Mouse (Mus musculus): ENCODE results near the gene Sdhd.

Sdhd gene

DNA sequence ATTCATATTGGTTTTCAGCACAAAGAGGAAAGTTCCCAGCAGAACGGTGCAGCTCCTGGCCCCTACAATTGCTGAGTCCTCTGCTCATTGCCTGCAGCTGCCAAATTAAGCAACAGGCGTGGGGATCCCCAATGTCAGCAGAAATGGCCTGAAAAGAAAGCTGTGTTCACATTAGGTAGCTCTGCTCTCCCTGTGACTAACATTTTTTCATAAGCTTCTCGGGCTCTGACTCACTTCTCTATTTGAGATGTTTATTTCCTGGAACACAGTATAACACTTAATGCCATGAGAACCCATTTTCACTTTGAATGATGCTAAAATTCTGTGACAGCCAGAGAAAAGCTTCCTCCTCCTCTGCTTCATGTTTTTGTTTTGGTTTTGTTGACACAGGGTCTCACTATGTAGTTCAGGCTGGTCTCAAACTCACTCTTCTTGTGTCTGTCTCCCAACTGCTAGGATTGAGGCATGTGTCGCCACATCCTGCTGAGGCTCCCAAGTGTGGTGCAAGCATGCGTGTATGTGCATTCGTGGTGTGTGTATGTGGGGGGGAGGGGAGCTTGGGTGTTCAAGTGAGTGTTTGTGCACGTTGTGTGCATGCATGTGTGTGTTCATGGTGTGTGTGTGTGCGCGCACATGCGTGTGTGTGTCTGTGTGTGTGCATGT lies 12.6 kb downstream of the Sdhd start:
- DNase-seq (ENCODE audit: extremely low spot score, low read depth, low spot score), result no peak

GRCm38 (mm10) chr9:50586955-50587354 lies 16.7 kb downstream of the Sdhd start:
- no peak for DNase-seq (ENCODE audit: extremely low spot score, low read depth, low spot score)

GRCm38 (mm10) chr9:50585145-50585818 lies 18.3 kb downstream of the Sdhd start:
- no peak for DNase-seq (ENCODE audit: extremely low spot score, low read depth, low spot score)

GRCm38 (mm10) chr9:50580370-50580769 lies 23.2 kb downstream of the Sdhd start:
- DNase-seq (ENCODE audit: extremely low spot score, low read depth, low spot score), result no peak

GRCm38 (mm10) chr9:50569599-50570525 lies 33.8 kb downstream of the Sdhd start:
- no peak for DNase-seq (ENCODE audit: extremely low spot score, low read depth, low spot score)

- DNase-seq (ENCODE audit: extremely low spot score, low read depth, low spot score), result no peak
Measured at GRCm38 (mm10) chr9:50567881-50568280, 35.7 kb downstream of the Sdhd start.

DNA sequence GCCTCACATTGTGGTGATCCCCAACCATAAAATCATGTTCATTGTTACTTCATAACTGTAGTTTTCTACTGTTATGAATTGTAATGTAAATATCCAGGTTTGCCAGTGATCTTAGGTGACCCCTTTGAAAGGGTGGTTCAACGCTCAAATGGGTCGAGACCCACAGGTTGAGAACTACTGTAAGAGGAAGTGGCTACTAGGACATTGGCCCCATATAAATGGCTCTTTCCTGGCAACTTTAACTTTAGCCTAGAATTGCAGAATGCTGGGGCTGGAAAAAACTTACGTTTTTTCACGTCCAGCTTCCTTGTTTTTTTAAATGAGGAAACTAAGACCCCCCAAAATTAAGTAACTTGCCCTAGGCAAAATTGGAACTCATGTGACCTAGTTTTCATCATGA lies 36.2 kb downstream of the Sdhd start:
- DNase-seq (ENCODE audit: extremely low spot score, low read depth, low spot score), result no peak

- no peak for DNase-seq (ENCODE audit: extremely low spot score, low read depth, low spot score)
Measured at GRCm38 (mm10) chr9:50565940-50566339, 37.7 kb downstream of the Sdhd start.

- no peak for DNase-seq (ENCODE audit: extremely low spot score, low read depth, low spot score)
Measured at GRCm38 (mm10) chr9:50565173-50565572, 38.4 kb downstream of the Sdhd start.

GRCm38 (mm10) chr9:50561918-50562360 lies 41.7 kb downstream of the Sdhd start:
- no peak for DNase-seq (ENCODE audit: extremely low spot score, low read depth, low spot score)

DNA sequence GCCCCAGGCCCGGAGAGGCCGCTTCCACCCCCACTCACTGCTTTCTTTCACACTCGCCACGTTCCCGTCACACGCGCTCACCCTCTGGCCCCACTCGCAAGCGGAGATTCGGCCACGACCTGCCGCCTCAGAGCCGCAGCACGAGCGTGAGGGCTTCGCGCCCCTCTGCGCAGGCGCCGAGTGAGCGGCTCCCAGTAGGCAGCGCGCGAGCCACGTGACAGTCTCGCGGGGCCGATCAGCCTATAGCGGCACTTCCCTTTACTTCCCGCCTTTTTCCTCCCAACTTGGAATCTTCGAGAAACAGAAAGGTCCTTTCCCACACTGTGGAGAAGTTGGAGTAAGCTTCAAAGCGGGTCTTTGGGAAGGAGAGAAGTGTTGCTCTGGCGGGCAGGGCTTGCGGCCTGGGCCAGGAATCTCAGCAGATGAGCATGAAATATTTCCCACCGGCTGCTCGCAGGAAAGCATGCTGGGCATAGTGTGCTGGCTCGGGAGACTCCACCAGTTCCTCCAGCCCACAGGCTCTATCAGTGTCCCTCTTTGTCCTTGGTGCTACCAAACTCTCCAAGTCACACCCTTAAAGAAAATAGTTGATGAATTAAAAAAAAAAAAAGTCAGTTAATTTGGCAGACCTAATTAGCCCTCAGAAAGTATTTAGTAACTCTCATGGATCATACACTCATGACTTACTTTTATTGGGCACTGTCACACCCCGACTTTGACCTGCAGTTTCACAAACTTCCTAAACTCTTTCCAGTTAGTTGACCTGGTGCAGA lies 42.3 kb downstream of the Sdhd start, which contains the start of gene Tex12:
Gene Tex12 (minus strand): TSS at position 181 of the 773 bp plus-strand sequence.
- no peak for DNase-seq (ENCODE audit: extremely low spot score, low read depth, low spot score)

DNA sequence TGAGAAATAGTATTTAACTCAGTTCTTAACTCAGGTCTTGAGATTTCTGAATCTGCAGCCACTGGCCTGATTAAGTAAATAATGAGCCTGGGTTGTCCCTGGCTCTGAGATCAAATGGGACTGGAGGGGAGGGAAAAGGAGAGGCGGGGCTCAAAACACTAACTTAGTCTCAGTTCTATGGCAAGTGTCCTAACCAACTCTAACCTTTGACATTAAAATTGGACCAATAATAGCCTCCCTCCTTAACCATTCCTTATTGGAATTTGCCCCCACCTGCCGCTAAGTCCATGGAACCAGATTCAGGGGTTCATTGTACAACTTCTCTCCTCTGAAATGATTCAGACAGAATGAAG lies 48.5 kb downstream of the Sdhd start, which contains the start of gene Bco2:
Gene Bco2 (minus strand): TSS at position 88 of the 353 bp plus-strand sequence.
- no peak for DNase-seq (ENCODE audit: extremely low spot score, low read depth, low spot score)

DNA sequence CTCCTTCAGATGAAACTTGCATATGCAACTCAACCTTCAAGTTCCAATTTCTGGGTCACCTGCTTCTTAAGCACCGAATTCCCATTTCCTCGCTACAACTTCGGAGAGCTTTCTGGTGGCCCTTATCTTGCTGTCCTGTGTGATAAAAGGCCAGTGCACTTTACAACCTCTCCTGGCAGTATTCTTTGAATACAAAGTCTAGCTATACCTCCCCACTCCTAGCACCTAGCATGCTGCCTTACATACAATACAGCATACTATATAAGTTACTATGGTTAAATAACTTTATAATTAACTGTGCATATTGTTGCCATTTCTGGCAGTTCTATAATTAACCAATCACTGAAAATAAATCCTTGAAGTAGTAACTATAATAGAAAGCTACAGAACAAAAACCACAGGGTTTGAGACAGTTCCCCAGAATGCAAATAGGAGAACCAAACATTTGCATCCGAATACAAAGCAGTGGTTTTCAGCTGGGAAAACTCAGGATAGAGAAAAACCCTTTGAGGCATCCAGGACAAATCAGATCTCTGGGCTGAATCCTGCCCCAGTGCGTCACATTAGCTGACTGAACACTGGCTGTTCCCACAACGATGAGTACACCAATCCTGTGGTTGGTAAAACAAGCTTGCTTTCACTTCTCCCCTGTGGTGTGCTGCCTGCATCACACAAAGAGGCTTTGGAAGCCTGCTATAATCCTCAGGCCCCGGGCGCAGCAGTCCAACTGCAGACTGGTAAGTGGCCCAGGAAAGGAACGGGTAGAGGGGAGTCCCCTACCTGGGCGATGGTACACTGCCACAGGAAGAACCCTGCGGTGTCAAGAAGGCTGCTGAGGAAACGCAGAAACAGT lies 49.1 kb downstream of the Sdhd start, which contains the start of gene Il18:
Gene Il18 (plus strand): TSS at position 587 of the 853 bp plus-strand sequence.
- no peak for DNase-seq (ENCODE audit: extremely low spot score, low read depth, low spot score)

DNA sequence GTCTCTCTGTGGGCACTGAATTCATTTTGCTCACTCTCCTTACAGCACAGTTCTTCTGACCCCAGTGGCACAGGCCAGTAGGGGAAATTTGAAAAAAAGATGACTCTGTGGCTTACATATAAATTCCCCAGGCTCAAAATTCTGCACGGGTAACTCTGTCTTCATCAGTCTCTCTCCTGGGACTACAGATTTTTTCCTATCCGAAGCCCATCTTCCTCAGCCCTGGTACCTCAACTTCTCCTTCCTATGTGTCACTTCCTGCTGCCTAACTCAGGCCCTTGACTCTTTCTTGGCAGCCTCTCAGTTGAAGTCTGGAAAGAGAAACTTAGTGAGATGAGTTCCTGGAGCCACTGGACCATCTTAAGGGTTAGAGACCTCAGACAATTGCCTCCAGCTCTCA lies 50.1 kb downstream of the Sdhd start:
- no peak for DNase-seq (ENCODE audit: extremely low spot score, low read depth, low spot score)

GRCm38 (mm10) chr9:50552206-50552605 lies 51.4 kb downstream of the Sdhd start:
- DNase-seq (ENCODE audit: extremely low spot score, low read depth, low spot score), result no peak

DNA sequence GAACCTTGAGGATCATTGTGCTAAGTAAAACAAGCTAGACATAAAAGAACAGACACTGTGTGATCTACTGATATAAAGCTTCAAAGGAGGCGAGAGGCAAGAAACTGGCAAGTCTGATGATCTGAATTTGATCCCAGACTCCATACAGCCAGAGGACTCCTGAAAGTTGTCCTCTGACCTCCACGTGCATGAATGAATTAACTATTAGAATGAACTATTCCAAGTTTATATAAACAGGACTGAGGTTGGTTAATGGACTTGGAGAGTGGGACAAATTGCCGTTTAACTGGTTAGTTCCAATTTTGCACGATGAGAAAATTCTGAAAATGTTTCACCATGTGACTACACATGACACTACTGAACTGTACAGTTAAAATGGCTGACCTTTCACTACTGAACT lies 54.7 kb downstream of the Sdhd start:
- DNase-seq (ENCODE audit: extremely low spot score, low read depth, low spot score), result no peak

GRCm38 (mm10) chr9:50547859-50548478 lies 55.6 kb downstream of the Sdhd start:
- no peak for DNase-seq (ENCODE audit: extremely low spot score, low read depth, low spot score)

All from hindlimb bud, embryonic 11.5 days (tissue).